Mouse (Mus musculus) lung, adult 10 weeks (tissue): Measurements from ENCODE around the gene Lrrc32. TPM values are rescaled to one million over a fixed set of nuclear protein-coding genes. Genes with fewer than 3 reads are reported as not detected.

ENCODE experiments used
- polyA plus RNA-seq: library from polyadenylated mRNA; stranded (reverse); fragments of 350-450 nt; fragmentation: Illumina TruSeq; extraction: RNeasy Lipid Tissue Mini Kit (QIAGEN cat#74804); gene quantifications from one replicate; pipeline ENCODE4 v1.2.3, GENCODE M21; 2014; ENCODE audit warnings: low read depth, low replicate concordance; ENCODE audit not compliant: insufficient read depth

Lrrc32 gene
- polyA plus RNA-seq, result 18.0 TPM

DNA sequence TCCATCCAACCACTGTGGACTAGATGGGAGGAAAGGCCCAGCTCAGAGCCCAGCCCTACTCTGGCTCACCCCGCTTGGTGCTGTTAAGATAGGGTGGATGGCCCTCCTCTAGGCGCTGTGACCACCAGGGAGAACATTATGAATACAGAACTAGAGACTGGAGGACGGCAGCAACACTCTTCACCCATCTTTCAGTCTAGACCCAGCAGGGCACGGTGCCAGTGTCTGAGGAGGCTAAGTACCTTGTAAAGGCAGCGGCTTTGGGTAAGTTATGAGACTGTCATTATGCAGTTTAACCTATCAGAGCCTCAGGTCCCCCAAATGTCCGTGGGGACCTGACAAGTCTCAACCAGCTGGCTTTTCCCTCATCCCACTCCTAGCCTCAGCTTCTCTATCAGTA is at the start of gene Lrrc32:
Lrrc32 (plus strand) TSS at position 153 of the 400 bp plus-strand sequence.

DNA sequence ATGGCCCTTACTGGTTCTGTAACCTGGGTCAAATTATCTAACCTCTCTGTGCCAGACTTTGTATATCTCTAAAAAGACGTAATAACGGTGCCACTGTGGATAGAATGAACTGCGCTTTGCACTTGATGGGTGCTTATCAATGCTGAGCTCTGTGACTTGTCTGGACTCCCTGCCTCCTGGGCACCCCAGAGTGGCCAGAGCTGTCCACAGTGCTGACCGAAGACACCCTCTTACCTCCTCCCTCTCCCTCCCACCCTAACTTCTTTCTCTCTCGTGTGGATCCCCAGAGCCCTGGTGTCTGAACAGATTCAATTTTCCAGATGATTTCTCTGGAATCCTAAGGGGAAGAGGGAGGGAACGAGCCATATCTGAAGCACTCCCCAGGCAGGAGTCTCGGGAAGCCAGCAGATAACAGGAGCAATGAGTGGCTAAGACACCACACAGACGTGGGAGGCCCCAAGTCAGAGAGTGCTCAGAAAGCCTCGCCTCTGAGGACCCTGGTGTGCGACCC is 49.1 kb upstream of the Lrrc32 start, which contains the start of gene Gucy2d:
Gucy2d (plus strand) TSS at position 461 of the 511 bp plus-strand sequence.

Other genes starting within 250 kb of the Lrrc32 start
- 20.6 TPM for gene Acer3, start 168.1 kb upstream of the Lrrc32 start, polyA plus RNA-seq
- gene Tsku, start 128.0 kb upstream of the Lrrc32 start, polyA plus RNA-seq, result 7.3 TPM
- gene Gucy2d, start 48.9 kb upstream of the Lrrc32 start, polyA plus RNA-seq, result not detected
- gene Emsy, start 167.5 kb downstream of the Lrrc32 start, polyA plus RNA-seq, result 12.4 TPM
- 36.2 TPM for gene Thap12, start 213.8 kb downstream of the Lrrc32 start, polyA plus RNA-seq